Mouse (Mus musculus): Measurements from ENCODE around the gene Dpt.

The Dpt gene

GRCm38 (mm10) chr1:164821307-164821706, 24.9 kb downstream of the Dpt start:
- no peak for DNase-seq (ENCODE audit: low read depth, low spot score)

DNA sequence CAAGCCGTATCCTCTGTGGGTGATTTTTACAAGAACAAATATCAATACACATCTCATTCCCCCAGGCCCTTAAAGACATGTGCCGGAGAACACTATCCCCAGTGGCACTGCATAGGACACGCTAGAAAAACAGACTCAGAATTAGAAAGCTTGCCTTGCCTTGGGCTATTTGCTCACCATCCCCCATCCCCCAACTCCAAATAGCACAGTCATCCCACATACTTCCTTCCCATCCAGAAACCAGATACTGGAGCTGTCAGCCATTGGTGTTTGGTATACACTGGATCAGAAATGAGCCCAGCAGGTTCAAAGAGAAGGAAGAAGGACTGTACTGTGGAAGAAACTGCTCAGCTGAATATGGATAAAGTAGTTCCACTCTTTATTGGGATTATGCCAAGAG, 25.4 kb downstream of the Dpt start:
- no peak for DNase-seq (ENCODE audit: low read depth, low spot score)

GRCm38 (mm10) chr1:164822268-164822667, 25.8 kb downstream of the Dpt start:
- no peak for DNase-seq (ENCODE audit: low read depth, low spot score)

DNA sequence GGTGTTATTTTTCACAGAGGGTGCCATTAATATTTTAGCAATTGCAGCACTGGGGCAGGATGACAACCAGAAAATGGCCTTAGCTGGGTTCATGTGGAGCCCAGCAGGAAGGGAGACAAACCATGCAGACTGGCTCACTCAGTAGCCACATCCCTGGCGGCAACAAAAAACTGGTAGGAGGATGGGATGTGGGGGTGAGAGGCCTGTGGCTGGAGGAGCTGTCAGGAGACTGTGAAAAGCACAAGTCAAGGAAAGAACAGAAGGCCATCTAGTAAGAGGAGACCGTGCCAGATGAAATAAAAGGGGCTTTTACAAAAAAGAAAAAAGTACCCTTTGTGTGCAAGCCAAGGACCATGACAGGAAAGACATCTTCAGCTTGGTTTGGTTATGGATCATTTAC, 28.5 kb downstream of the Dpt start:
- no peak for DNase-seq (ENCODE audit: low read depth, low spot score)

GRCm38 (mm10) chr1:164829881-164830280, 33.4 kb downstream of the Dpt start:
- DNase-seq (ENCODE audit: low read depth, low spot score) = no peak

GRCm38 (mm10) chr1:164832459-164832858, 36.0 kb downstream of the Dpt start:
- no peak for DNase-seq (ENCODE audit: low read depth, low spot score)

DNA sequence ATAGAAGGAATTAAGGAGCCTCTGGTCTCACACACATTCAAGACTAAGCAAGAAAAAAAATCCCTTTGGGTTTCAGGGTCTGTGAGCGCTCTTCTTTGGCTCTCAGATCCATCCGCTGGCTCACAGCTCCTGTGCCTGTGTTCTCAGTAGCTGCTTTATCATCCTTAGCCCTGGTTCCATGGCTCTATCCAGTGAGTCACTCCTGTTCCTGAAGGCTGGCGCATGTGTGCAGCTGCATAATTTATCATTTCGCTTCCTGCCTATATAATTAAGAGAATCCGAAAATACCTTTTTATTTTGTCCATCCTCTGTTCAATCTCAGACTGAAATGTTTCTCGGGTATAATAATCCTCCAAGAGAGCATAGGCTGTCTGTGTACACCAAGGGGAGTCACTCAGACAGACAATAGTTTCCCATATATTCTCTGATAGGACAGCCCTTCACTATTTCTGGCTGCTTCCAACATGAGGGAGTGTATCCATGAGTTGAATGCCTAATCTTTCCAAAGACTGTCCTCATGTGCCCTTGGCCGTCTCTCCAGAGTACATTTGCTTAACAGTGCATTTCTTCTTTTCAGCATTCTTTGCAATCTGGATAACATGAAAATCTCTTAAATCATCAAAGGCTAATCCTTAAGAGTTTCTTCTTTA, 52.3 kb downstream of the Dpt start:
- DNase-seq (ENCODE audit: low read depth, low spot score) = no peak

DNA sequence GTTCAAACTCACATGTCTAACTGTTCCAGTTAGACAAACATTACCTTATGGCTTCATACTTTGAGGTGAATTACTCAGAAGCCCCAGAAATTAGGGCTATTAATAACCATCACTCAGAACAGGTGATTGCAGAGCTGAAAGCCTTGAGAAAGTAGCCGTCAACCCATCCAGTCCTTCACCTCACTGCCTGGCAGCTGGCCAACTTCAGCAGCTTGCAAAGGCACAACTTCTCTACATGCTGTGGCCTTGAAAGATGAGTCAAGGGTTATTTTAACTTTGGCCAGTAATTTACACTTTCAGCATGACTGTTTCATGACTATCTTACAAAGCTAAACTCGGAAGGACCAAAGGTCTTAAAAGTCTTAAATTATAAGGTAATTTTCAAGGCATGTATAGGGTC, 59.3 kb downstream of the Dpt start:
- DNase-seq (ENCODE audit: low read depth, low spot score) = peak; percentile 2

DNA sequence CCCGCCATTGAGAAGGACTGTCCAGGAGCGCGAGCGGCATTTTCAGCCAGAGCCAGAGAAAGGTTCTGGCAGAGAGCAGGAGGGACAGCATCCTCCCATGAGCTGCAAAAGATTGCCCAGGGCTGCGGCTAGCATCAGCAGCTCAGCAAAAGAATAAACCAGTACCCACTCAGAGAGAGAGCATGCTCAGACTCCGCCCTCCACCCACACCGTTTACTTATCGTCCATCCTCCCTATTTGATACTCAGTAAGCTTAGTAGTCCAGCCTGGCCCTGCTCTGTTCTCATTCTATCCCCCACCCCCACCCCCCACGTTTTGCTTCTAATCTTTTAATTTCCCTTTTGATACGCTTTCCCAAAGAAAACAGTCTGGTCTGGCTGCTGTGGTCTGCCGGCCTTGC, 63.5 kb downstream of the Dpt start:
- DNase-seq (ENCODE audit: low read depth, low spot score) = no peak

DNA sequence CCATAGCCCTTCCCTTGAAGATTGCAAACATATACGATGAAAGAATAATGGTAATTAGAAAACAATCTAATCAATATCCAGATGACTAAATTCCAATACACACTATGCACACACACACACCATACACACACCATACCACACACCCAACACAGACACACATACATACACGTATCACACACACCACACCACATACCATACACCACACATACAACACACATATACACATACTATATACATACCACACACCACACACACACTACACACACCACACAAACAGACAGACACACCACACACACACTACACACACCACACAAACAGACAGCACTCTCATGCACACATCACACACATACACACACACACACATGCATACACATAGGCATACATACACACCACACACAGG, 64.3 kb downstream of the Dpt start:
- DNase-seq (ENCODE audit: low read depth, low spot score) = no peak

- DNase-seq (ENCODE audit: low read depth, low spot score) = no peak
Measured at GRCm38 (mm10) chr1:164861501-164861900, 65.1 kb downstream of the Dpt start.

DNA sequence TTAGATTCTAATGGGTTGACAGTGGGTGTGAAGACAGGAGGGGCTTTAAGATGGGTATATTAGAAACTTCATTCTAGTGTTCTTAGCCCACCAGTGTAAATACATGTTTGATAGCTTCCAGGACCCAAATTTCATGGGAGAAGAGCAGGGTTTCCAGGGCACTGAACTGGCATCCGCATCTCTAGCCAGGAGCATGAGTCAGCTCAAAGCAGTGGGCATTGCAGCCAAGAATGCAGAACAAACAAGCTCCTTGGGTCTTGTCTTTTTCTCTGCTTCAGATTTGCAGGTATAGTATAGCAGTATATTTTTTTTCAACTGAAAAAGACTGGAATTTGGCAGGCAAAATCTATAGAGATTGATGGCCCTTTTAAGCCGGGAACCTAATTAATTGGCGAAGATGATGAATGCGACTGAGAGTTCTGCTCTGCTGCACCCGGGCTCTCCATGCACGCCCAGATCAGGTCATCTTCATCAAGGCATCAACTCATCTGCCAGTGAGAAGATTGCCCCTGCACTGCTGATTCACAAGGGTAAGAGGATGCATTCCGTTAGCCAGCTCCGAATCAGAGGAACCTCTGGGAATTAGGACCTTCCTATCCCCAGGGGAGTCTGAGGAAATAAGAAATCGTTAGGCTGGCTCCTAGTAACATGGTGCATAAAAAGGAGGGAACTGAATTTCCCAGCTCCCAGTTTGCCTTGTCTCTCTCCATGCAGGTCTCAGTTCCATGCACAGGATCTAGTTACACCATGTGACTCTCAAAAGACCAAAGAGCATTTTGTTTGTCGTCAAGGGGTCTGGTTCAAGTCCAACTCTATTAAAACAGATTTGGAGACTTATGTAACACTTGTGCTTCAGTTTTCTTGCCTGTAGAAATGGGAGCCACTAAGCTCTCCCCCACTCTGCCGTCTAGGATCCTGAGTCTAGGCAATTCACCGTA, 66.8 kb downstream of the Dpt start:
- DNase-seq (ENCODE audit: low read depth, low spot score) = no peak

DNA sequence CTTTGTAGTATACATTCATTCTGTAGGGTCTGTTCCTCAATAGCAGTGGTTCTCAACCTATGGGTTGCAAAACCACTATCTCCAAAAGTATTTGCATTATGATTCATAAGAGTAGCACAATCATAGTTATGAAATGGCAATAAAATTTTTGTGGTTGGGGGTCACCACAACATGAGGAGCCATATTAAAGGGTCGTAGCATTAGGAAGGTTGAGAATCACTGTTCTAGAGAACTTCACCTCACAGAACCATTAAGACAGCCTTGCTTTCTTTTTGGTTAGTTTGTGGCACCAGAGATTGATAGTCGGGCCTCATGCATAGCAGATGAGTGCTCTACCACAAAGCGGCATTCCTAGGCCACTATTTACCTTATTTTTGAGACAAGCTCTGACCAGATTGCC, 68.2 kb downstream of the Dpt start:
- DNase-seq (ENCODE audit: low read depth, low spot score) = no peak

DNA sequence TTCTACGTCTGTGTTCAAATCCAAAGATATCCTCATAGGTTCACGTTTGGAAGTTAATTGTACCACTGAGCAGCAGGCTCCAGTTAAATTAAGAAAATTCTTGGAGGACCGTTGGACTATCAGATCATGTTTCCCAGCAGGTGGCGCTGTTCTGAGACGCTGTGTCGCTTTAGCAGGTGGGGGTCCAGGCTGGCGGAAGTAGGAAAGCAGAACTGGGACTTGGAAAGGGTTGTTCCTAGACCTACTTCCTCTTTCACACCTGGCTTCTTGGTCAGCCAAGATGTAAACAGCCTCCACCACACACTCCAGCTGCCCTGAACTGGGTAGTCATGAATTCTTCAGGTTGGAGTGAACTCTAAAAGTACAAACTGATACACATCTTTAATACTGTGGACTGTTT, 74.2 kb downstream of the Dpt start:
- no peak for DNase-seq (ENCODE audit: low read depth, low spot score)

Measured in embryo, embryonic 11.5 days (tissue).